Mouse (Mus musculus): ENCODE results near the gene Lrrc43. TPM values are rescaled to one million over a fixed set of nuclear protein-coding genes. Genes with fewer than 3 reads are reported as not detected.

Gene Lrrc43
- polyA plus RNA-seq, 1 experiment from 2014 or later: not detected

DNA sequence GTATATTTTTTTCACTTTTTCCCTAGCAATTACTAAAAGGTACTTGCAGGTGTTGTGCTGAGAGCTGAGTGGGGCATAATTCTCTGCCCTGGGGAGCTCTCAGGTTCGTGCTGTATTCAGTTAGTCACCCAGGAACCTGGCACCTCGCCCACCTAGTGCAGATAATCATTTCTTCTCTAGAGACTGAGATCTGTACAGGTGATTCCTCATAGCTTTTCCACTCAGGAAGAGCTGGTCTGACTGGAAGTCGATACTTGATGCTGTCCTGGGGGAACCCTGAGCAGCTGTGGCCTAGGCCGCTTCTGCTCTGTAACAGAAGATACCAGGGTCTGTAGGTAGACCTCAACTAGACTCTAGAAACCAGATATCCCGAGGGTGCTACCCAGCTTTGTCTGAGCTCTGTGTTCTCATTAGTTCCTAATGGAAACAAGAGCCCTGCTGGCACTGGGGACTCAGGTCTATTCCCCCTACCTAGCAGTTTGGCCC, 44.2 kb upstream of the Lrrc43 start:
- WGBS (ENCODE audit: insufficient replicate concordance): 87% methylated on average over 5 of the region's 5 CpGs
- no peak overlapping the region for H3K4me2 ChIP-seq (ENCODE audit: low read depth, low read length)
- no peak overlapping the region for H3K4me3 ChIP-seq (ENCODE audit: low read depth, low read length)
- no peaks in the 10 kb centered on the region for H3K27me3 ChIP-seq (ENCODE audit: insufficient read depth, low read length)
- no peaks in the 10 kb centered on the region for H3K4me1 ChIP-seq (ENCODE audit: insufficient read depth)
- TF ChIP-seq CTCF (IDR thresholded peaks at IDR 0.05; ENCODE audit: low read depth): no peak
- TF ChIP-seq EP300 (IDR thresholded peaks at IDR 0.05; ENCODE audit: low read depth): no peak
- peaks cover 66% of the 10 kb centered on the region for H3K36me3 ChIP-seq (replicated peaks; ENCODE audit: insufficient read depth, low read length)
- no peak for DNase-seq
- no peak overlapping the region for H3K27ac ChIP-seq (ENCODE audit: low read depth)
- ATAC-seq: no peak
- no peak overlapping the region for H3K9ac ChIP-seq (replicated peaks)
- H3K9me3 ChIP-seq (ENCODE audit: low read length): no peaks in the 10 kb centered on the region

GRCm38 (mm10) chr5:123451886-123452285, 37.2 kb upstream of the Lrrc43 start:
- Histone ChIP-seq H3K9me3 (ENCODE audit: low read length) (no peaks in the 10 kb centered on the region), H3K4me1 (ENCODE audit: insufficient read depth) (no peaks in the 10 kb centered on the region), H3K4me2 (ENCODE audit: low read depth, low read length) (no peak overlapping the region), H3K36me3 (replicated peaks; ENCODE audit: insufficient read depth, low read length) (peaks cover 80% of the 10 kb centered on the region), H3K4me3 (ENCODE audit: low read depth, low read length) (no peak overlapping the region), H3K27me3 (ENCODE audit: insufficient read depth, low read length) (no peaks in the 10 kb centered on the region), H3K9ac (replicated peaks) (no peak overlapping the region), H3K27ac (ENCODE audit: low read depth) (no peak overlapping the region)
- TF ChIP-seq CTCF (IDR thresholded peaks at IDR 0.05; ENCODE audit: low read depth) (no peak), EP300 (IDR thresholded peaks at IDR 0.05; ENCODE audit: low read depth) (no peak)
- WGBS (ENCODE audit: insufficient replicate concordance): 80% methylated on average over 7 of the region's 7 CpGs
- DNase-seq (no peak), ATAC-seq (no peak)

DNA sequence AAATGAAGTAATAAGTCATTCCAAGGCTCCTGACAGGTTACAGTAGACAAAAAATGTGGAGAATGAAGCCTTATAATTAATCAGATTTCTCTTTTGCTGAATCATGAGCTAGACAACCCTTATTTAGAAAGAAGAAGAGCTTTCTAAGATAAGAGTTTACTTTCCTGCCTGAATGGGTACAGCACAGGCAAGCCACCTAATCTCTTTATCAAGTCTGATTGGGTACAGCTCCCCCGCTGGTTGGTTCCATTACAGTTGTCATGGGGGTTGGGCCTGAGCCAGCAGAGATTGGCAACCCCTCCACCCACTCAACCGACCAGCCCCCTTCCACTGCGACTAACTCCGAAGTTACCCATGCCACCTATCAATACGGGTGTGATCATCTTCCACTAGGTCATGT, 27.7 kb upstream of the Lrrc43 start:
- Histone ChIP-seq H3K9me3 (ENCODE audit: low read length) (no peaks in the 10 kb centered on the region), H3K4me2 (ENCODE audit: low read depth, low read length) (no peak overlapping the region), H3K27ac (ENCODE audit: low read depth) (no peak overlapping the region), H3K4me3 (ENCODE audit: low read depth, low read length) (no peak overlapping the region), H3K36me3 (replicated peaks; ENCODE audit: insufficient read depth, low read length) (no peaks in the 10 kb centered on the region), H3K9ac (replicated peaks) (no peak overlapping the region), H3K27me3 (ENCODE audit: insufficient read depth, low read length) (no peaks in the 10 kb centered on the region), H3K4me1 (ENCODE audit: insufficient read depth) (no peaks in the 10 kb centered on the region)
- no peak for ATAC-seq
- 42% methylated on average over 5 of the region's 5 CpGs for WGBS (ENCODE audit: insufficient replicate concordance)
- TF ChIP-seq EP300 (IDR thresholded peaks at IDR 0.05; ENCODE audit: low read depth): no peak
- no peak for TF ChIP-seq CTCF (IDR thresholded peaks at IDR 0.05; ENCODE audit: low read depth)
- DNase-seq: no peak

DNA sequence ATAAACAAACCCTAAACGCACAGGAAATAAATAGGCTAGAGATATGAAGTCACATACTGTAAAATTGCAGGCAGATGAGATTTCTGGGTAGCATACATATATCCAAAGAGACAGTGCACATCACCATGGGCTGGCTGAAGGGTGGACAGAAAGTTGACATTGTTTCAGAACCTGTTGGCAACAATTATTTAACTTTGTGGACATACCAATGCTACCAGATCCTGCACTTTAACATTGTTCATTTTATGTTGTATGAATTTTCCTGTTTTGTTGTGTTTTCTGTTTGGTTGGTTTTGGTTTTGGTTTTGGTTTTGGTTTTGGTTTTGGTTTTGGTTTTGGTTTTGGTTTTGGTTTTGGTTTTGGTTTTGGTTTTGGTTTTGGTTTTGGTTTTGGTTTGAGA, 24.5 kb upstream of the Lrrc43 start:
- H3K27me3 ChIP-seq (ENCODE audit: insufficient read depth, low read length): no peaks in the 10 kb centered on the region
- no peaks in the 10 kb centered on the region for H3K36me3 ChIP-seq (replicated peaks; ENCODE audit: insufficient read depth, low read length)
- H3K4me2 ChIP-seq (ENCODE audit: low read depth, low read length): no peak overlapping the region
- TF ChIP-seq CTCF (IDR thresholded peaks at IDR 0.05; ENCODE audit: low read depth): no peak
- no peak for TF ChIP-seq EP300 (IDR thresholded peaks at IDR 0.05; ENCODE audit: low read depth)
- no peaks in the 10 kb centered on the region for H3K4me1 ChIP-seq (ENCODE audit: insufficient read depth)
- H3K9ac ChIP-seq (replicated peaks): no peak overlapping the region
- no peaks in the 10 kb centered on the region for H3K9me3 ChIP-seq (ENCODE audit: low read length)
- H3K4me3 ChIP-seq (ENCODE audit: low read depth, low read length): no peak overlapping the region
- H3K27ac ChIP-seq (ENCODE audit: low read depth): no peak overlapping the region
- ATAC-seq: no peak
- no peak for DNase-seq
- WGBS (ENCODE audit: insufficient replicate concordance): 85% methylated on average over 1 of the region's 1 CpGs

GRCm38 (mm10) chr5:123470784-123471400, 18.2 kb upstream of the Lrrc43 start:
- ATAC-seq: no peak
- Histone ChIP-seq H3K27me3 (ENCODE audit: insufficient read depth, low read length) (no peaks in the 10 kb centered on the region), H3K4me1 (ENCODE audit: insufficient read depth) (0 out of 2 replicates have a peak, but pooled peaks cover 5% of the 10 kb centered on the region), H3K36me3 (replicated peaks; ENCODE audit: insufficient read depth, low read length) (no peaks in the 10 kb centered on the region), H3K4me3 (ENCODE audit: low read depth, low read length) (peak overlapping the region; percentile 20; the same call in 1 of the 2 replicates), H3K4me2 (ENCODE audit: low read depth, low read length) (peak overlapping the region; percentile 52), H3K9me3 (ENCODE audit: low read length) (no peaks in the 10 kb centered on the region), H3K27ac (ENCODE audit: low read depth) (no peak overlapping the region), H3K9ac (replicated peaks) (no peak overlapping the region)
- TF ChIP-seq CTCF (IDR thresholded peaks at IDR 0.05; ENCODE audit: low read depth): no peak
- TF ChIP-seq EP300 (IDR thresholded peaks at IDR 0.05; ENCODE audit: low read depth): no peak
- 1% methylated on average over 10 of the region's 10 CpGs for WGBS (ENCODE audit: insufficient replicate concordance)
- DNase-seq: no peak

- Histone ChIP-seq H3K36me3 (replicated peaks; ENCODE audit: insufficient read depth, low read length) (no peaks in the 10 kb centered on the region), H3K4me3 (ENCODE audit: low read depth, low read length) (no peak overlapping the region), H3K9ac (replicated peaks) (no peak overlapping the region), H3K4me2 (ENCODE audit: low read depth, low read length) (no peak overlapping the region), H3K4me1 (ENCODE audit: insufficient read depth) (0 out of 2 replicates have a peak, but pooled peaks cover 5% of the 10 kb centered on the region), H3K9me3 (ENCODE audit: low read length) (no peaks in the 10 kb centered on the region), H3K27me3 (ENCODE audit: insufficient read depth, low read length) (no peaks in the 10 kb centered on the region), H3K27ac (ENCODE audit: low read depth) (no peak overlapping the region)
- 77% methylated on average over 5 of the region's 5 CpGs for WGBS (ENCODE audit: insufficient replicate concordance)
- TF ChIP-seq EP300 (IDR thresholded peaks at IDR 0.05; ENCODE audit: low read depth): no peak
- TF ChIP-seq CTCF (IDR thresholded peaks at IDR 0.05; ENCODE audit: low read depth): no peak
- DNase-seq: no peak
- no peak for ATAC-seq
Observed at GRCm38 (mm10) chr5:123473817-123474216, 15.3 kb upstream of the Lrrc43 start.

Data from liver, postnatal 0 days (tissue).